Mouse (Mus musculus) small intestine, adult 2 months (tissue): ENCODE measurements at regions not wholly inside any gene's neighbourhood (a gene's known extent, or its start where the extent isn't known, plus 50 kb on each side); places are given as distances from the start of the nearest gene placed in this dataset.

Experiments
- CTCF ChIP-seq: fragments of 200-500 bp; IDR thresholded peaks from 2 replicates; pipeline ENCODE4 v1.5.1; 2012; ENCODE audit warnings: low read depth, mild to moderate bottlenecking, control low read depth, inconsistent platforms, low read length, moderate library complexity, mixed read lengths; ENCODE audit not compliant: insufficient replicate concordance, insufficient read length; ENCODE audit errors: extremely low read depth
- POLR2A ChIP-seq: fragments of 200-500 bp; IDR thresholded peaks from 2 replicates; pipeline ENCODE4 v1.6.1; 2012; ENCODE audit warnings: low read depth, mild to moderate bottlenecking, control low read depth, inconsistent platforms, low read length, moderate library complexity

DNA sequence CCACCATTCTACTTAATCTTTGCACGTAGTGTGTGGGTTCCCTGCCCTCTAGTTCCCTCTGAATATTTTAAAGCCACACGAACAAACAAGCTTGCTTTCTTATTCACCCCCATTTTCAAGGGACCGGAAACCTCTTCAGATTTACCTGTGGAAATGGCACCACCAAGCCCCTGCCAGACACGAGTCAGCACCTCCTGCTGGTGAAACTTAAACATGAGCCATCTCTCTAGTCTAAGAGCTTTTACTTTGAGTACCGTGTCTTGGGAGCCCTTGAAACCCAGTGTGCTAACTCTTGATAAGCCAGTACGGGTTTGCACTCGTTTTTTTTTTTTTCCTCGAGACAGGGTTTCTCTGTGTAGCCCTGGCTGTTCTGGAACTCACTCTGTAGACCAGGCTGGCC lies 59.7 kb upstream of the Psmd7 start:
- TF ChIP-seq CTCF: no peak
- no peak for TF ChIP-seq POLR2A
